Mouse (Mus musculus): ENCODE measurements around the gene Cobll1. TPM values are rescaled to one million over a fixed set of nuclear protein-coding genes. Genes with fewer than 3 reads are reported as not detected.

Cobll1 gene
- polyA plus RNA-seq, 1 experiment = 10.7 TPM

GRCm38 (mm10) chr2:65172071-65172470 lies 67.1 kb downstream of the Cobll1 start:
- no peak for DNase-seq
- 93% methylated on average over 6 of the region's 6 CpGs for WGBS

GRCm38 (mm10) chr2:65171516-65171915 lies 67.7 kb downstream of the Cobll1 start:
- 0 out of 2 replicates have a peak, but pooled peaks cover 3% of the 10 kb centered on the region for H3K4me1 ChIP-seq (ENCODE audit: control insufficient read depth, insufficient read depth, low read length)
- no peak for DNase-seq
- 78% methylated on average over 1 of the region's 1 CpGs for WGBS
- H3K27ac ChIP-seq (ENCODE audit: insufficient read depth, low read length) = no peak overlapping the region
- H3K27me3 ChIP-seq (ENCODE audit: control insufficient read depth, insufficient read depth, low read length) = no peaks in the 10 kb centered on the region
- H3K4me3 ChIP-seq (replicated peaks; ENCODE audit: insufficient read depth, low read depth, low read length) = no peak overlapping the region
- TF ChIP-seq CTCF (IDR thresholded peaks at IDR 0.05; ENCODE audit: borderline replicate concordance, insufficient read depth, low read depth, low read length) = no peak
- no peak for TF ChIP-seq POLR2A (IDR thresholded peaks at IDR 0.05; ENCODE audit: borderline replicate concordance, insufficient read depth, low read length)

More at GRCm38 (mm10) chr2:65172071-65172470, 67.1 kb downstream of the Cobll1 start:
- Histone ChIP-seq H3K27ac (ENCODE audit: insufficient read depth, low read length) (no peak overlapping the region), H3K27me3 (ENCODE audit: control insufficient read depth, insufficient read depth, low read length) (no peaks in the 10 kb centered on the region), H3K4me1 (ENCODE audit: control insufficient read depth, insufficient read depth, low read length) (0 out of 2 replicates have a peak, but pooled peaks cover 3% of the 10 kb centered on the region), H3K4me3 (replicated peaks; ENCODE audit: insufficient read depth, low read depth, low read length) (no peak overlapping the region)
- TF ChIP-seq POLR2A (IDR thresholded peaks at IDR 0.05; ENCODE audit: borderline replicate concordance, insufficient read depth, low read length) = no peak
- TF ChIP-seq CTCF (IDR thresholded peaks at IDR 0.05; ENCODE audit: borderline replicate concordance, insufficient read depth, low read depth, low read length) = no peak

- DNase-seq = no peak
- H3K27me3 ChIP-seq (ENCODE audit: control insufficient read depth, insufficient read depth, low read length) = no peaks in the 10 kb centered on the region
- no peak overlapping the region for H3K27ac ChIP-seq (ENCODE audit: insufficient read depth, low read length)
- no peaks in the 10 kb centered on the region for H3K4me1 ChIP-seq (ENCODE audit: control insufficient read depth, insufficient read depth, low read length)
- WGBS = 92% methylated on average over 18 of the region's 18 CpGs
- no peak overlapping the region for H3K4me3 ChIP-seq (replicated peaks; ENCODE audit: insufficient read depth, low read depth, low read length)
- TF ChIP-seq POLR2A (IDR thresholded peaks at IDR 0.05; ENCODE audit: borderline replicate concordance, insufficient read depth, low read length) (no peak), CTCF (IDR thresholded peaks at IDR 0.05; ENCODE audit: borderline replicate concordance, insufficient read depth, low read depth, low read length) (no peak)
These were observed 68.3 kb downstream of the Cobll1 start for GRCm38 (mm10) chr2:65170693-65171456.

DNA sequence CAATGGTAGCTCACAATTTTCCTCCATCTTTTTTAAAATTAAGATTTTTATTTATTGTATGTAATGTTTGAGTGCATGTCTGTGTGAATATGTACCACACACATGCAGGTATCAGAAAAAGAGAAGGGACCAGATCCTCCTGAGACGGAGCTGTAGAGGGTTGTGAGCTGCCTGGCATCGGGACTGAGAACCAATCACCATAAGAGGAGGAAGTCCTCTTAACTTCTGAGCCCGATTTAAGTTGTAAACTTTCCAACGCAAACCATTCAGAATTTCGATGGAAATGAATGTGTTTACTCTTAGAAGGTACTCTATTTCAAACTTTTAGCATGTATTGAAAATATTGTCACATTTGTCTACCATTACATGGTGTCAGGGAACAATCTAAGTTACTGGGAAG lies 68.9 kb downstream of the Cobll1 start:
- WGBS = 94% methylated on average over 5 of the region's 5 CpGs
- no peak overlapping the region for H3K4me3 ChIP-seq (replicated peaks; ENCODE audit: insufficient read depth, low read depth, low read length)
- no peak for TF ChIP-seq POLR2A (IDR thresholded peaks at IDR 0.05; ENCODE audit: borderline replicate concordance, insufficient read depth, low read length)
- no peak for TF ChIP-seq CTCF (IDR thresholded peaks at IDR 0.05; ENCODE audit: borderline replicate concordance, insufficient read depth, low read depth, low read length)
- DNase-seq = no peak
- no peaks in the 10 kb centered on the region for H3K27me3 ChIP-seq (ENCODE audit: control insufficient read depth, insufficient read depth, low read length)
- H3K4me1 ChIP-seq (ENCODE audit: control insufficient read depth, insufficient read depth, low read length) = no peaks in the 10 kb centered on the region
- no peak overlapping the region for H3K27ac ChIP-seq (ENCODE audit: insufficient read depth, low read length)

- Histone ChIP-seq H3K27ac (ENCODE audit: insufficient read depth, low read length) (no peak overlapping the region), H3K4me3 (replicated peaks; ENCODE audit: insufficient read depth, low read depth, low read length) (no peak overlapping the region), H3K27me3 (ENCODE audit: control insufficient read depth, insufficient read depth, low read length) (no peaks in the 10 kb centered on the region), H3K4me1 (ENCODE audit: control insufficient read depth, insufficient read depth, low read length) (no peaks in the 10 kb centered on the region)
- no peak for DNase-seq
- TF ChIP-seq POLR2A (IDR thresholded peaks at IDR 0.05; ENCODE audit: borderline replicate concordance, insufficient read depth, low read length) (no peak), CTCF (IDR thresholded peaks at IDR 0.05; ENCODE audit: borderline replicate concordance, insufficient read depth, low read depth, low read length) (no peak)
- WGBS = 82% methylated on average over 4 of the region's 4 CpGs
These were observed 75.2 kb downstream of the Cobll1 start for GRCm38 (mm10) chr2:65163990-65164389.

GRCm38 (mm10) chr2:65162625-65163024 lies 76.6 kb downstream of the Cobll1 start:
- DNase-seq = no peak
- Histone ChIP-seq H3K27me3 (ENCODE audit: control insufficient read depth, insufficient read depth, low read length) (no peaks in the 10 kb centered on the region), H3K4me3 (replicated peaks; ENCODE audit: insufficient read depth, low read depth, low read length) (no peak overlapping the region), H3K4me1 (ENCODE audit: control insufficient read depth, insufficient read depth, low read length) (no peaks in the 10 kb centered on the region; the same call in 1 of the 2 replicates), H3K27ac (ENCODE audit: insufficient read depth, low read length) (no peak overlapping the region)
- TF ChIP-seq CTCF (IDR thresholded peaks at IDR 0.05; ENCODE audit: borderline replicate concordance, insufficient read depth, low read depth, low read length) = no peak
- no peak for TF ChIP-seq POLR2A (IDR thresholded peaks at IDR 0.05; ENCODE audit: borderline replicate concordance, insufficient read depth, low read length)
- 93% methylated on average over 5 of the region's 5 CpGs for WGBS

- Histone ChIP-seq H3K4me3 (replicated peaks; ENCODE audit: insufficient read depth, low read depth, low read length) (no peak overlapping the region), H3K4me1 (ENCODE audit: control insufficient read depth, insufficient read depth, low read length) (no peaks in the 10 kb centered on the region; the same call in 1 of the 2 replicates), H3K27me3 (ENCODE audit: control insufficient read depth, insufficient read depth, low read length) (no peaks in the 10 kb centered on the region), H3K27ac (ENCODE audit: insufficient read depth, low read length) (no peak overlapping the region)
- DNase-seq = no peak
- no peak for TF ChIP-seq POLR2A (IDR thresholded peaks at IDR 0.05; ENCODE audit: borderline replicate concordance, insufficient read depth, low read length)
- no peak for TF ChIP-seq CTCF (IDR thresholded peaks at IDR 0.05; ENCODE audit: borderline replicate concordance, insufficient read depth, low read depth, low read length)
- 87% methylated on average over 2 of the region's 2 CpGs for WGBS
These were observed 77.5 kb downstream of the Cobll1 start for GRCm38 (mm10) chr2:65161715-65162114.
